Mouse (Mus musculus) spleen, embryonic (tissue): ENCODE measurements around the gene Usp39.

Source experiments
- CTCF ChIA-PET: fragments of 350-600 bp; sonication (Branson Sonifier 250); formaldehyde crosslinking; loops from one replicate; lab custom pipeline; 2022; lab: Charles Lee

Gene Usp39

DNA sequence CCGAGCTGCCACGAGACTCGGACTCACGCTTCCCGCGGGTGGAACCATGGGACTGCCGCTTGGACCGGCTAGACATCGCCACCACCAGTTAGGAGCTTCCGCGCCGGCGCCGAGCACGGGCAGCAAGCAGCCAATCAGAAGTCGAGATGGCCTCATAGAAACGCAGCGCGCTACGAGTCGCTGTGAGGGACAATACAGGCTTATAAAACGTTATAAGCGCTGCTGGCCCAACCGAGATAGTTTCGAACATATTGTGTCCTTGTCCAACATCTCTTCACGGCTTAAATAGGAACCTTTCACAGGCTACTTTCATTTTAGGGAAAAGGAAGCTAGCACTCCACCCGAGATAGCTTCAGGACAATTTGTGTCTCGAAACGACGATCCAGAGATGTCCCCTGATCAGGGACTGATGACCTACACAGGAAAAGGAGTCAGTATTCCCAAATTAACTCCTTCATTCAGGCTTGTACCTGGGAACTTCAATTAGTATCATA lies at the start of gene Usp39:
Gene Usp39 (minus strand): TSS at position 111 of the 494 bp plus-strand sequence.
- CTCF ChIA-PET = interaction anchor here (0.8 kb wide), 1 partner anchor 329 kb away, joined by 3 read pairs; no protein-coding TSS in a partner anchor

DNA sequence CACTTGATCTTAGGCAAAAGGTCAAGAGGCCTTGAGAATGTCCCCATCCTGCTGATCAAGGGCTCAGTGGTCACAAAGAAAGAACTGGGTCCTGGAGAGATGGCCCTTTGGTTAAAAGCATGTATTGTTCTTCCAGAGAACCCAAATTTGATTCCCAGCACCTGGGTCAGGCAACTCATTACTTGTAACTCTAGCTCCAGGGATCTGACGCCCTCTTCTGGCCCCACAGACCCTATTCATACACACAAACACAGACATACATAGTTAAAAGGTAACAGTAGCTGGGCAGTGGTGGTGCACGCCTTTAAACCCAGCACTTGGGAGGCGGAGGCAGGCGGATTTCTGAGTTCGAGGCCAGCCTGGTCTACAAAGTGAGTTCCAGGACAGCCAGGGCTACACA lies 47.4 kb upstream of the Usp39 start:
- CTCF ChIA-PET = no interaction called here

DNA sequence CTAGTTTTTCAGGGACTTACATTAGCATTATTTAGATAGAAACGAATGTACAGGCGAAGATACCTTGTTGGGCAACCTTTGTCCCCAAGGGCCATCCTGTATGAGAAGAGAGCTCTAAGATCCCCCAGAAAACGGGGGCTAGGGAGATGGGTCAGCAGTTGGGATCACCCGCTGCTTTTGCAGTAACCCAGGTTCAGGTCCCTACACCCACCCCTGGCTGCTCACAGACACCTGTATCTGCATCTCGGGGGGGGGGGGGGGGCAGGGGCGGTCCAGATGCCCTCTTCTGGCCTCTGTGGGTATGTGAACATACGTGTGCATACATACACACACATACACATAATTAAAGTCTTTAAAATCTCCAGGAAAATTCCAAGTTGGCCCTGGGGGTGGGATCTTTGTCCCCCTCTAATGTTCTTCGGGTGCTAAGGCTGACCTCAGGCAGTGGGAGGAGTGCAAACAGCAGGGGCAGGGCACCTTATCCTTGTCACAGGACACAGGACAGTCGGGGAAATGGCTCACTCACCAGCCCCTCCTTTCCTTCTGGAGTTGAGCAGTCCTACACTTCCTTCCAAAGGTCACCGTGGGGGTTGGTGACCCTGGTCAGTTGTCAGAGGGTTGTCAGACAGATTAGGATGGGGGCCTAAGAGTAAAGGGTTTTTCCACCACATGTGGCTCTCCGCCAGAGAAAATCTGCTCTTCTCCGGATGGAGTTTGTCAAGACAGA lies 46.0 kb upstream of the Usp39 start:
- CTCF ChIA-PET = interaction anchor here (0.5 to 2.0 kb wide), 5 partner anchors 10 to 26 kb away, joined by 4 to 9 read pairs (median 5); partner anchors contain the start of gene Vamp5

DNA sequence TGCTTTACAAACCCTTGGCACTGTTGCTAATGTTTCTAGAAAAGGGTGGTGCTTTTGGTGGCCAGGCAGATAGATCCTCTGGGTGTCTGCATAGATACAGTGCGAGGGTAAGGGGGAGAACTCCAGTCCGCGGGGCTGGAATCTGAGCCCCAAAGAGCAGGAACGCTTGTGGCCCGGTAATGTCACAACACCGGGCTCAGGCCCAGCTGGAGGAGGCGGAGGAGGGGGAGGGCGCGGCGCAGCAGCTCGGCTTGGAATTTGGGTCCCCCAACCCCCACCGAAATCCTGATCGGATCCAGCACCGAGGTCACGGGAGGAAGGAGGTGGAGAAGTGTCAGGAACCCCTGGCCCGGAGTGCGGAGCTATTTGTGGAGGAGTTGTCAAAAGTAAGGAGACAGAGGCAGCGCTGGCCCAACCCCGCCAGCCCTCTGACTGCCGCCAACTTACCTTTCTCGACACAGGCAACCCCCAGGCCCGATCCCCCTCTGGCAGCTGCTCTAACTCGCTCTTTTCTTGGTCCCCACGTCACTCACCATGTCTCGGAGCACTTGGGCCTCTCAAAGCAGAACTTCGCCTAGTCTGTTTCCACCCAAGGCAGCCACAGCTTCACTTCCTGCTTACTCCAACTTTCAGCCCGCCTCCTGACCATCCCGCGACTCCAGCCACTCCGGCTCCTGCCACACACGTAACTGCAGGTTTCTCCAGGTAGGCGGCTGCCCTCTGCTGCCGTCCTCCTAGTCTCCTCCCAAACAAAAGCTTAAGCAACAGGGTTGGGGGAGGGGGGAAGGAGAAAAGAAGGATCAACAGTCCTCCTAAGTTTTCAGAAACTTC lies 45.2 kb upstream of the Usp39 start, which contains the start of gene Vamp8:
Gene Vamp8 (minus strand): TSS at position 763 of the 831 bp plus-strand sequence.
- CTCF ChIA-PET = interaction anchor here (0.5 to 2.0 kb wide), 5 partner anchors 9 to 757 kb away, joined by 3 to 9 read pairs (median 5); partner anchors contain the start of genes Kdm3a and Vamp5

DNA sequence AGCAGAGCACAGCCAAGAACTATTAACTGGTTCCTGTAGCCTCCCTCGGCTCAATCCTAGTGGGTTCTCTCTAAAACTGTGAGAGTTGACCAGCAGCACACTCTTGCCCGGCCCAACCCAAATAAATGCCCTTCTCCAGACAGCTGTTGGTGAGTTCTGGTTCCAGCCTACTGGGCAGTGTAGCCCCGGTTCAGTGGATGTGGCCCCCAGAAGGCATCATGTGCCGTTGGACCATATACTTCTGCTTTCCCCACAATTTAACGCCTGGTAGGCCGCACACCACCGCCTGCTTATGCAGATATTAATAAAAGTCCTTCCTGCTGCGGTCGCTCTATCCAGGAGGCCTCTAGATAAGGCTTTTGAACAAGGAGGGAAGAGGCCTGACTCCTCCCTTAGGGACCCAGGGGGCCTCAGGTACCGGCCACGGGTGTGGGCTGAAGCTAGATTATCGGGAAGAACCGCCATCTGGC lies 44.5 kb upstream of the Usp39 start:
- CTCF ChIA-PET = interaction anchor here (0.5 to 2.0 kb wide), 3 partner anchors 9 to 757 kb away, joined by 3 to 7 read pairs (median 5); partner anchors contain the start of genes Kdm3a and Vamp5

DNA sequence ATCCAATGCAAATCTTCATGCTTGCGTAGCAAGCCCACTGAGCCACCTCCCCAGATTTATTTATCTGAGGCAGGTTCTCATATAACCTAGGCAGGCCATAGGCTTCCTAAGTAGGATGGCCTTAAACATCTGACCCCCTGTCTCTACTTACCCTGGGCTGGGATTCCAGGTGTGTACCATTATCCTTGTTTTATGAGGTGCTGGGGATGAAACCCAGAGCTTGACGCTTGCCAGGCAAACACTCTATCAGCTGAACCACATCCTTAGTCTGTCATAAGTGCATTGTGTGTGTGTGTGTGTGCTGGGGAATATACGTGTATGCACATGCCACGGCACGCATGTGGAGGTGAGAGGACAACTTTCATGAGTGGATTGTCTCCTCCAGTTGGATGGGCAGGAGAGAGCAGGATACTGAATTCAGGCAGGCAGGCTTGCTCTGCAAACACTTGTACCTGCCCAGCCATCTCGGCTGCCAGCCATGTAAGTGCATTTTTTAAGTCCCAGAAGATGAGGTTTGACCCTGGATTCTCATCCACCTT lies 43.9 kb upstream of the Usp39 start:
- CTCF ChIA-PET = interaction anchor here (2.0 kb wide), 1 partner anchor 8 kb away, joined by 5 read pairs; the partner anchor contains the start of gene Vamp5

DNA sequence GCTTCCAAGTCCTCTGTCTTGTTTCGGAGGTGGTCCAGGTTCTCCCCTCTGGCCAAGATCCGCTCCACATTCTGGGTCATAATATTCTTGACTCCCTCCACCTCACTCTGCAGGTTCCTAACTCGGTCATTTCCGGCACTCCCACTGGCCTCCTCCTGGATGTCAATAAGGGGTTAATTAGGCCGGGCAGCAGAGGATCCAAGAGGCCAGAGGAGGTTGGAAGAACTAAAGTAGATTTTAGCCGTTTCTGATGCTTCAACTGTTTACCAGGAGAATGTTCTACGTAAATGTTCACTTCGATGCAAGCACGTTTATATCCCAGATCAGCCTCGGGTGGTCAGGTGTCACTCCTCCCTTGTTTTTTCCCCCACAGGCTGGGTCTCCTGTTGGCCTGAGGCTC lies 43.3 kb upstream of the Usp39 start:
- CTCF ChIA-PET = no interaction called here

DNA sequence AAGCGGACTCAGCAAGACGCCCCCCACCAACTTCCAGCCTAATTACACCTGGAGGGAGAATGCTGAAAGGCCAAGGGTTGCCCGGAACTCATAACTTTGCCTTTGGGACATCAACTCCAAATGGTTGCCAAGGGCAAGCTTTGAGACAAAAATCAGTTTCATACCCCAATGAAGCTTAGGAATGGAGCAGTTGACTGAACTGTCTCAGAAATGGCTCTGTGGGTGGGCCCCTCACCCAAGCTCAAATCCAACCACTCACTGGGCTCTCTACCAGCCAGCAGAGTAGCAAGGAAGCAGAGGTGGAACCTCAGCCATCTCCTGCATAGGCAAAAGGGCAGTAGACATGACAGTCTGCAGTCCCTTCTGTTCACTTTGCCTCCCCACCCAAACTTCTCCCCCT lies 42.8 kb upstream of the Usp39 start:
- CTCF ChIA-PET = no interaction called here

DNA sequence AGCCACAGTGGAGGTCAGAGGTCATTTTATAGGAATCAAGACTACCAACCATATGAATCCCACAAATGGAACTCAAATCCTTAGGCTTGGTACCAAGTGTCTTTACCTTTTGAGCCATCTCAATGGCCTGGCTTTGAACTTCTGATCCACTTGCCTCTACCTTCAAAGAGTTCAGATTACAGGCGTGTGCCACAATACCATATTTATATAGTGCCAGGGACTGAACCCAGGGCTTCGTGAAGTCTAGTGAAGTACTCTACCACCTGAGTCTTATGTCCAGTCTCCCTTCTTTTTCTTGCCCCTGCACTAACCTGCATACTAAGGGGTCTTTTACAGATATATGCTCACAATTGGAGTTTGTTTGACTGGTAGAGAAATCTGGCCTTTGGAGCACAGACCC lies 41.6 kb upstream of the Usp39 start:
- CTCF ChIA-PET = no interaction called here

DNA sequence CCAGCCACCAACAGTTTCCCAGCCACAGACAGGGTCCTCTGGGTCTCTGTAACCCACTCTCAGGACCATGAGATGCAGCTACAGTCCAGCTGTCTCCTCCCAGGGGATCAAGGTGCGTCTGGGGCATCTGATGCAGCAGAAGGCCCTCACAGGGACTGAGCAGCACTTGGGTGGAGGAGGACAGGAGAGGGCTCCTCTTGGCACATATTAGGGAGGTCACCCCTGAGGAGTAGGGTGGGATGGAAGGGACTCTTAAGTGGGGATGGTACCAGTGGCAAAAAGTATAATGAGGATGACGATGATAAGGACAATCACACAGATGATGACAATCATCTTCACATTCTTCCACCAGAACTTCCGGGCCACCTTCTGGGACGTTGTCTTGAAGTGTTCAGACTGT lies 40.3 kb upstream of the Usp39 start:
- CTCF ChIA-PET = no interaction called here

DNA sequence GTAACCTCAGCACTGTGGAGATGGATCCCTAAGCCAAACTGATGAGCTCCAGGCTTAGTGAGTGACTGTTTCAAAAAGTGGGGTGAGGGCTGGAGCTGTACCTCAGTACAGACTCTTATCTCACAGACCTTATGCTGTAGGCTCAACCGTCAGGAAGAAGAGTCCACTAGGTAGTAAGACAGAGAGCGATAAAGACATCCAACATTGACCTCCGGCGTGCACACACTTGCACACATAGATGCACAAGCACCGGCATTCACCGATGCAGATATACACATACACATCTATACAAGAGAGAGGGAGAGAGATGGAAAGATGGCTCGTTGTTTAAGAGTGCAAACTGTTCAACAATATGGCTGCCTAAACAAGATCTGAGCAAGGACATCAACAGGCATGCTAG lies 39.0 kb upstream of the Usp39 start:
- CTCF ChIA-PET = no interaction called here

DNA sequence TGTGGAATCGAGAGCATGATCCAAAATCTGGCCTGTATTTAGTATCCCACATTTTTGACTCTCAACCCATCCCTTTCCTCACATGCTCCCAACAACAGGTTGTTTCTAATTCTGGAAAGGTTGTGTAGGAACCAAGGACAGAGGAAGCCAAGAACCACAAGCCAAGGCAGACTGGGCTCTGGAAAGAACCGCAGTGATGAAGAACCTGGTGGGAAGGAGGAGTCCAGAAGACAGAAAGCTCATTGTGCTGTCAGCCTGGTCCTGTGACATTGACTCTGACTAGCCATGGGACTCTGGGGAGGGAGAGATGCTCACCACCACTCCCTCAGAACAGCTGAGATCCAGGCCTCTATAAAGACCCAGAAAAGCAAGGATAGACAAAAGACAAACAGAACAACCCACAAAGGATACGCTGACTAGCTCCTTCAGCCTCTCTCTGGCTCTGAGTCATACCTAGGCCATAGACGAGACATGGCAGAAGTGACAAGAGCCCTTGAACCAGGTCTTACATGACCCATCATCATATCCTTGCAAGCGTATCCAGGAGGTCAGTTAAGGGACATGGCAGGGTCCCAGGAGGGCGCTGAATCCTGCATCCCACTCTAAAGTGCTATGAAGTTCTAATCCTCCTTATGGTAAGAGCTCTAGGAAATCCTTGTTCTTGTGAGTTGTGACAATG lies 38.3 kb upstream of the Usp39 start:
- CTCF ChIA-PET = interaction anchor here (0.6 kb wide), 1 partner anchor 817 kb away, joined by 3 read pairs; no protein-coding TSS in a partner anchor

DNA sequence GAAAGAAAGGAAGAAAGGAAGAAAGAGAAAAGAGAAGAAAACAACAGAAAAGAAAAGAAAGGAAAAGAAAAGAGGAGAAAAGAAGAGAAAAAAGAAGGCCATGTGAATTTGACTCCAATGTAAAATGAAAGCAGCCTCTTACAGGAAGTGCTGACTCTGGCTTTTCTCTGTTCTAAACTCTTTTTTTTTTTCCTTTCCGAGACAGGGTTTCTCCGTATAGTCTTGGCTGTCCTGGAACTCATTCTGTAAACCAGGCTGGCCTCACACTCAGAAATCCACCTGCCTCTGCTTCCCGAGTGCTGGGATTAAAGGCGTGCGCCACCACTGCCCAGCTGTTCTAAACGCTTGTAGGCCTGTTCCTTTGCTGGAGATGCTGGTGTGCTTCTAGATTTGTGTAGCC lies 37.5 kb upstream of the Usp39 start:
- CTCF ChIA-PET = interaction anchor here (0.7 kb wide), 1 partner anchor 276 kb away, joined by 4 read pairs; no protein-coding TSS in a partner anchor

DNA sequence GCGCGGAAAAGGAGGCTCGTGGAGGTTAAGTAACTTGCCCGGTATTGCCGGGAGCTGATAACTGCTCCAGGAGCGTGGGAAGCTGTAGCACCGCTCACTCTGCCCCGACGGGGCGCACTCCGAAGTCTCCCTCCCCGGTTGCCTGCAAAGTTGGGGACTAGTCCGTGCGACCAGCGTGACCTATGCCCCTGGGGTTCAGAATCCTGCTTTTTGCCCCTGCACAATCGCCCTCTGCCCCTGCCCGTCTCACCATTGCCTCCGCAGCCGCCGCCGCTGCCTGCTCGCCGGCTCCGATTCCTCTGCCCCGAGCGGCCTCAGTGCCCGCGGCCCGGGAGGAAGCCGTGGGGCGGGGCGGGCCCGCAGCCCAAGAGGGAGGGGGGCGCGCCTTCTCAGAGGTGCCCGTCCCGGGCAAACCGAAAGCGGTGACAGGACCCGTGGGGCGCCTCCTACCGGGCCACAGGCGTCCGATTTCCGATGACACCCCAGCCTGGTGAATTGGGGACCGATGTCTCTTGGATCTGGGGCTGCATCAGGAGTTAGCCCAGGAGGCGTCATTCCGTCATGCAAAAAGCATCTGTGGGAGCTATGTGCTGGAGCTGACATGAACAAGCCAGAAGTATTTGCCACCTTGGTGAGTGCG lies 35.3 kb upstream of the Usp39 start, which contains the start of gene Vamp5:
Gene Vamp5 (minus strand): TSS at position 338 of the 640 bp plus-strand sequence.
- CTCF ChIA-PET = interaction anchor here (0.6 to 1.6 kb wide), 5 partner anchors 9 to 23 kb away, joined by 3 to 5 read pairs (median 5); partner anchors contain the start of gene Vamp8

DNA sequence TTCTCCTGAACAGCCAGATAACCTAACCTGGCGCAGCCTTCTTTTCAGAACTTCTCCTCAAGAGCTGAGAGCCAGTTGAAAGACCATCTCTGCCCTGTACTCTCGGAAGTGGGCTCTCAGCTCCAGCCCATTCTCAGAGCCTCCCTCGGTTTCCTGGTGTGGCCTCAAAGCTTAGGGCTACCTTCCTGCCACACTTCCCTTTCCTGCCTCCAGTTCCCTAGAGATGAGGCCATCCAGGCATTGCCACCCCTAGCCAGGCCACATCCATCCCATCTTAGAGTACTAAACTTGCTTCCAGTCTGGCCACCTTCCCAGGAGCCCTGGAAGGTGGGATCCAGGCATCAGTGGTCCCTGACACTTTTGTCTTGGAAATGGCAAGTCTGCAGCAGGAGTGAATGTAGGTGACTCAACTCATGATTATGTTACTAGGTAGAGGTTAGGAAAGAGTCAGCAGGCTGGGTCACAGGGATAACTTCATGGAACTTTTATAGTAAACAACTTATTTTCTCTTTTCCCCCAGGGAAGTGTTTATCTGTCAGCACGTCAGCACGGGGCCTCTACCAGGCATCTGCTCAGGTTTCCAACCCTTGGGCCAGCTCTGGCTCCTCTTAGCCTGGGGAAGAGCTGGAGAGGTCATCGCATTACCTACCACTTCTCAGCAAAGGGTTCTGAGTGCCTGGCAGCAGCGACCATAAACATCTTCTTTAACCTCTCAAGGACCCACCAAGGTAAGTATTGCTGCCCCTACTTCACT lies 34.6 kb upstream of the Usp39 start:
- CTCF ChIA-PET = interaction anchor here (0.6 to 1.3 kb wide), 2 partner anchors 12 to 15 kb away, joined by 3 to 4 read pairs; no protein-coding TSS in a partner anchor

DNA sequence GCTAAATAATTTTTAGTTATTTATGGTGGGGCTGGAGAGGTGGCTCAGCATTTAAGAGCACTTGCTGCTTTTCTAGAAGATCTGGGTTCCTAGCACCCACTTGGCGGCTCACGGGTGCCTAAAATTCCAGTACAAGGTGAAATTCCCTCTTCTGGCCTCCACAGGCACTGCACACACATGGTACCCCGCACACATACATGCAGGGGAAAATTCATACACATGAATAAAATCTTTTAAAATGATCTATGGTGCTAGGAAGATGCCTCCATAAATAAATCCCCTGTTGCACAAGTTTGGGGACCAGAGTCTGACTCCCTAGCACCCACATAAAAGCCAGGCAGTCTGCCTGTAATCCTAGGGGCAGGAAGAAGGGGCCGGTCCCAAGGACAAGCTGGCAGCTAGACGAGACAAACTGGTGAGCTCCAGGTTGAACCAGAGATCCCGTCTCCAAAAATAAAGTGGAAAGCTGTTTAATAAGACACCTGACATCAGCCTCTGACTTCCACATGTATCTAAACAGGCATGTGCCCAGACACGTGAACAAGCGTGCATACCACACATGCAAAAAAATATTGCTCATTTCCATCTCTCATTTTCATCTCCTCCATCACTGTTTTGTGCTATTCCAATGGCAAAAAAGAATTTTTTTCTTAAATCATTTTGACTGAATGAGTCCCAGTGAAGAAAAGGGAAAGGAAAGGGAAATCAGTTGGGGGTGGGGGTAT lies 33.7 kb upstream of the Usp39 start:
- CTCF ChIA-PET = interaction anchor here (1.3 kb wide), 1 partner anchor 14 kb away, joined by 3 read pairs; no protein-coding TSS in a partner anchor

DNA sequence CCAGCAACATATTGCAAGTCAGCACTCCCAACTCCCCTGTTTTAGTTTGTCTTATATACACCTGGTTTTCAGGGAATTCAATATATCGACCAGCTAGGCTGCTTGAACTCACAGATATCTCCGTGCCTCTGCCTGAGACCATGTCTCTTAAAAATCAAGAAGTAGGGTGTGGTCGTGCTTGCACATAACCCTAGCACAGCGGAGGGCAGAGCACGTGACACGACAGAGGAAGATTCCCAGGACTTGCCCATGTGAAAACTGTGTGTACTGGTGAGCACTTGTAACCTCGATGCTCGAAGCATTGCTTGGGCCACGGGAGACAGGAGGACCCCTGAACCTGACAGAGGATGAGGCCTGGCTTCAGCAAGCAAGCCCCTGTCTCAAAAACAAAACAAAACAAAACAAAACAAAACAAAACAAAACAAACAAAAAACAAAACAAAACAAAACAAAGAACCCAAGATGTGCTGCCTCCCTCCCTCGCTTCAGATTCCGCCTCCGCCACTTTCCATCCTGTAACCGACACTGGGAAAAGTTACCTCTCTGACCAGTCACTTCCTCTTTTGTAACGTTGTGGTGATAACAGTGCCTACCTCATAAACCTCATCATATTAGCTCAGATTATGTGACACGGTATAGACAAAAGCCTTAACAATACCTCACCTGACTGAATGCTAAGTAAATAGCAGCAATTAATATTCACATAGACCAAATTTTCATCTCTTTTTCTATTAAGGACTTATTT lies 30.0 kb upstream of the Usp39 start:
- CTCF ChIA-PET = interaction anchor here (0.6 kb wide), 3 partner anchors 10 to 742 kb away, joined by 3 to 5 read pairs (median 3); partner anchors contain the start of gene Kdm3a

DNA sequence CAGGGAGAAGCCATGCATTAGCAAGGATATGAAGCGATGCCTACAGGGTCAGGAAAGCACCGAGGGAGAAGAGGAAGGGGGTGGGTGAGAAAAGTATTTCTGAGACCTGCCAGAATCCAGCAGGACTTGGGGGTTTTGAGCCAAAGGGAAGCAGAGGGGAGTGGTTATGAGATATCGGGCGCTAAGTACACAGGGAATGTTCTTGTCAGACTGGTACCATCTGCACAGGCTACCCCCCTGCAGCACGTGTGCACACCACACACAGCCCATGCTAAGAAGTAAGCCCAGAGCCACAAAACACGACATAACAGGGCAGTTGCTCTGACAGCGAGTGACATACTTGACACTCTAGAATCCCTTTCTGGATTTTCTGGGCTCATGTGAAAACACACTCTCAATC lies 29.2 kb upstream of the Usp39 start:
- CTCF ChIA-PET = no interaction called here
